Mouse (Mus musculus): ENCODE data around the gene Togaram2. TPM values are rescaled to one million over a fixed set of nuclear protein-coding genes. Genes with fewer than 3 reads are reported as not detected.

The Togaram2 gene
- total RNA-seq, 1 experiment from 2014 or later, result not detected

DNA sequence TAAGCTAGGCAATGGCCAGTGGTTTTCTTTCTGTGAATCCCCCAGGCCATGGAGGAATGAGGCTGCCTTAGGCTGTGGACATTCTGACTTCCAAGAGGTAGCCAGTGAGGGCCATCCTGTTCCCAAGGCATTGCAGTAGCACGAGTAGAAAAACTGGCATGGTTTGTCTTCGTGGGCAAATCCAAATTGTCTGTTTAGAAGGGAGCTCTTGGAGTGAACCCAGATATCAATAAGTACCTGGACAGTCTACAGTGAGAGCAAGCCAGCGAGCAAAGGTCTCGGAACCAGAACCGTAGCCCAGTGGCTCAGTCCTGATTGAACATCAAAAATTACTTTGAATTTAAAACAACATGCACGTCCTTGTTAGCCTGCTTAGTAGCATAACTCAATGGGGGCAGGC, 10.2 kb downstream of the Togaram2 start:
- no peak for DNase-seq

DNA sequence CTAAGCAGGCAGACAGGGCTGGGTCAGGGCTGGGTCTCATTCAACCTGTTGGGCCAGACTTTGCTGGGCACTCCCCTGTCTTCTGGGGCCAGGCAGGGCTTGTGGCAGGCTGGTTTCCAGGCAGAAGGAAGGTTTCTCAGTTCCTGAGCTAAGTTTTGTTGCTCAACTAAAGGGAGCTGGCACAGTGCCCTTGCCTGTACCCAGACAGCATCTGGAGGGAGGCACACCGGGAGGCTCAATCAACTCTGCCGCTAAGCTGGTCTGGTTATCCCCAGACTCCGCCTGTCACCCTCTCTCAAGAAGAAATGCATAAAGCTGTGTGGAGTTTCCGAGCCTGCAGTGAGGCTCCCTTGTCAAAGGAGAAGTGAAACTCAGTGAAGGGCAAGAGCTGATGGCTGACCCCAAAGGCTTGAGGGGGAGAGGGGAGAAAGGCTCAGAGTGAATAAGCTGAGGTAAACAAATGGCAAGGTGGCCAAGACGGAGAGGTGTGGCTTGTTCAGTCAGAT, 11.1 kb downstream of the Togaram2 start:
- peak; percentile 39 for DNase-seq

DNA sequence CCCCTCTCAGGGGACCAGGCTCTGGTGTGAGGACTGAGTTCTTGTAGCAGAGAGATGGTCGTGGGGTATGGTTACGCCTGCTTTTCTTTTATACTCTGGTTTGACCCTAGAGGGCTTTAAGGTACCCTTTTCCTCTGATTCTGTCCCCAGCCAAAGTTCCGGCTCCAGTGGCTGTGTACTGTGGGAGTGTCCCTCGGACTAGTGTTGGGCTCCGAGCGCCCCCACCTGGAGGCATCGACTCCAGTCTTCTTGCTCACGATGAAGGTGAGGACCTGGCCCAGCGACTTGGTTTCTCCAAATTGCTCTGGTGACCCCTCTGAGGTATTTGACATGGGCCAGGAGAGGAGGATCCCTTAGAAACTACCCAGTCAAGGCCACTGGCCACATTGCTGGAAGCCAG, 14.4 kb downstream of the Togaram2 start:
- no peak for DNase-seq

DNA sequence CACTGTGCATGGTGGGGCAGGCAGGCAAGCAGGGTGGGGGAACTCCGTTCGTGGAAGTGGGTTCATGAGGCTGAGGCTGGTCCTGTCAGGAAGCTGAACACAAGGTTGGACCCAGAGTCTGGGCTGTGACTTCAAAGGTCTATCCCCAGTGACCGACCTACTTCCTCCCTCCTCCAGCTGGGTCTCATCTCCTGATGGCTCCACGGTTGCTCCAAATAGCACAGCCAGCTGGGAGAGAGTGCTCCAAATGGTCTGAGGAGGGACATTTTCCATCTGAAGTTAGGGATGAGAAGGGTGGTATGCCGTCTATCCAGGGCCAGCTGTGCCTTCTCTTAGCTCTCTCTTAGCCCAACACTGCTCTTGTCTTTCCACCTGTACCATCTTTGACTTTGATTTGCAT, 16.8 kb downstream of the Togaram2 start:
- no peak for DNase-seq

DNA sequence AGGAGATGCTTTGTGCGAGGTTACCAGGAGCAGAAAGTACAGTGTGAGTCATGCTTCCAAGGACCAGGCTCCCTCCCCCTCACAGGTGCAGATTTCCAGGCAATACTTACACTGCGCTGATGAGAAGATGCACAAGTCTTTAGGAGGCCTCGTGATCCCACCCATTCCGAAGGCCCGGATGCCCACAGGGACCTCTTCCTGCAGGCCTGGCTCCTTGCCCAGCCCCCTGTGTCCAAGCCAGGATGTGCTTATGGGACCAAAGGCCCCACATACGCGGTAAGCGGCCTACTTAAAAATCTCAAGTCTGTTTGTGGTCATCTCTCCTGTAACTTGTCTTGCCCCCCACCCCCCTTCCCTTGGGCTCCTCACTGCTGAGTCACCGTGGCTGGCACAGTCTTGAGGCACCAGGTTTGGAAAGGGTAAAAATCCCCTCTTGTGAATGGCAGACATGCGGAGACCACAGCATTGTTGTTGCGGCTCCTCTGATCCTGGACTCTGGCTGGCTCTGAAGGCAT, 18.4 kb downstream of the Togaram2 start:
- DNase-seq, result no peak

DNA sequence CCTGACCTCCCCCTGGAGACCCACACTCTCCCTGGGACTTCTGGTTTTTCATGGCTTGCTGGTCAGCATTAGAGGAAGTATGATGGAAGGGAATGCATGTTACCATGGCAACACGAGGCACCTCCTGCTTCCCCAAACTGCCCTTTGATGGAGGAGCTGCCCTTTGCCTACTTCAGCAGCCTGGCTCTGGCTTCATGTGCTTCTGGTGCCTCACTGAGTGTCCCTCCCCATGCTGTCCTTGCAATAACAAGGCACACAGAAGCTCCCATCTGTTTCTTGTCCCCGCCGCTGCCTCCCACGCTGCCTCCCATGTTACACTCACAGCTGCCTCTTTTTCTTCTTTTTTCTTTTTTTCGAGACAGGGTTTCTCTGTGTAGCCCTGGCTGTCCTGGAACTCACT, 20.3 kb downstream of the Togaram2 start:
- no peak for DNase-seq

DNA sequence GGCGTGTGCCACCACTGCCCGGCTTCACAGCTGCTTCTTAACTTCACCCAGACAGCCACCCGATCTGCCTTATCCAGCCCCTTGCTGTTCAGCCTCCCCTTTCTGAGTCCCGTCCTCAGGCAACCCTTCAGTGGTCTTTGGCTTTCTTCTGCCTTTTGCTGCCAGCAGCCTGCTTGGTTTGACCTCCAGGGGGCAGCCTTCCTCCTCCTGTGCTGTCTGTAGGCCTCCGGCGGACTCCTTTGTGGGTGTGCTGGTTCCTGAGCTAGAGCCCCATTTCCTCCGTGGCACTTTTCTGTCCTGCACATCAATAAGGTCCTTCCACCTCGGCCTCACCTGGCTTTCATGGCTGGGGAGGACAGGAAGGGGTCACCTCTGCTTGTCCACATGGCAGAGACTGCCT, 20.7 kb downstream of the Togaram2 start:
- no peak for DNase-seq

DNA sequence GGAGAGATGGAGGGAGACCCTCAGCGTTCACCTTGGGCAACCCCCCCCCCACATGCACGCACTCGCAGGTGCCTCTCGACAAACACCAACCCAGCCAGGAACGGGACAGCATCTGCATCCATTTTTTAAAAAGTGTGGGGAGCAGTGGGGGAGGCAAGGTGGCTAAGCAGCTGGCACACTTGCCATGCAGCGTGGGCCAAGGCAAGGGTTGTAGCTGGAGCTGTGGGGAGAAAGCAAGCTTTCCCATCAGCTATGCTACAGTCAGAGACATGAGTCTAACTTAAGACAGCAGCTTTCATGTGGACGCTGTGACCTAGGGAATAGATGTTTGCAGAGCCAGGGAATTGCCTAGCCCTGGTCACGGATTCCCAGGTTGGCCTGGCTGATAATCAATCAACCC, 22.1 kb downstream of the Togaram2 start:
- DNase-seq, result no peak

DNA sequence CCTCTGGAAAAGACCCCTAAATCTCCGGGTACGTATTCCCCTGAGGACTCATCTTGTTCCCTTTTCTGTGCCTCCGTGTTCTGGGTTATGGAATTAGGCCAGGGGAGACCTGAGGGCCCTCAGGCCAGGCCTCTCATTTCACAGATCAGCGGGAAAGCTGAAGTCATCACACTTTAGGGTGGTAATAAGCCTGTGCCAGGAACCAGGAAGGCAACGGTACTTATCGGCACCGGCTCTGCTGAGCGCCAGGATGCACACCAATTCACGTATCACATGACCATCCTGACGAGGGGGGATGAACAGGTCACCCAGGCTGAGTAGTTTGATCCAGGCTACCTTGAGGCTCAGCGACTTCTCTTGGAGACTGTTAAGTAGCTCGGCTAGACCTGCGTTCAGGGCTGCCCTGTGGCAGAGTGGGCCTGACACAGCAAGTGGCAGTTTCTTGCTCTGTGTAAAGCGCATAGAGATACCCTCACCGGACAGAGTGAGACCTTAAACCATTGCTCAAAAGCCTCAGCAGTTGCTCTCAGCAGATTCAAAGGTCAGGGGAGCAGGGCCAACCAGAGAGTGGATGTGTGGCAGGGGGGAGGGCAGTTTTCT, 22.8 kb downstream of the Togaram2 start:
- DNase-seq, result no peak

DNA sequence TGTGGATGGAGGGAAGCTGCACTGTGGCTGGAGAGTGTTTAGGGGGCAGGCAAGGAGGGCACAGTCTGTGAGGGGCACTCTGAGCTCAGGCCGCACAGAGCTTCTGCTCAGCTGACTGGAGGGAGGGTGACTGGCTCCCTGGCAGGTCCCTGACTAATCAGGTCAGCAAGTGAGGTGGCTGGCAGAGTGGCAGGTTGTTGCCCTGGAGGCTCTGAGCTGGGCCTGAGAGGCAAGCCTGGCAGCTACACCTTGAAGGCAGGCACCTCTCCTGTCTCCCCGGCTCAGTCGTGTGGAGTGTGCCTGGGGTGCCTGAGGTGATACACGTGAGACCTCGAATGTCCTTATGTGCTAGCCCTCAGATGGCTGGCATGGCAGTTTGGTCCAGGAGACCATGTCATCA, 23.3 kb downstream of the Togaram2 start:
- DNase-seq, result no peak

DNA sequence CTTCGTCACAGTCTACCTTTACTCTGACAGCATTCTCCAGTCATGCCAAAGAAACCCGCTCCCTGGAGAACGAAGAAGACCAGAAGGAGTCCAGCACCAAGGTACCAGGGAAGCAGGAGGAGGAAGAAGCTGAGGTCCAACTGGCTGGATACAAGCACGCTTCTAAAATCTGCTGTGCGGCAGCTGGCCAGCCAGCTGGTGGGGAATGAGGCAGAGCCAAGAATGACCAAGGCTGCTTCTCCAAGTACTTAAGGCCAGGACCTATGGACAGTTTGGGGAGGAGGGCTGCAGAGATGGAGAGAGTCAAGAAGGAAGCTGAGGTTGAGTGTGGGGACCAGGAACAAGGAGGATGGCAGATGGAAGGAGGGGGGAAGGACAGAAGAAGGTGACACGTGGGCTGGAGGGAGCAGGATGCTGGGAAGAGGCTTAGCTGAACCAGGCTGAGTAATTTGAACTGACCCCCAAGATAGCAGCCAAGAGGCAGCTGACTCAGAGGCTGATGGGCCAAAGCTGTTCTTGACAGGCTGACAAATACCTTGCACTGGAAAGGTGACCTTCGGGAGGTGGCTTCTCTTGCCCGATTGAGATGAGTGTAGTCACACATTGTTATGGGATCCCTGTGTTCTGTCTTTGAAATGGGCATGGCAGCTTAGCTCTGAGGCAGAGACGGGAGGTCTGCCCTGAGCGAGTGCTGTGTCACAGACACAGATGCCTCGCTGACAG, 25.0 kb downstream of the Togaram2 start:
- DNase-seq, result peak; percentile 51

DNA sequence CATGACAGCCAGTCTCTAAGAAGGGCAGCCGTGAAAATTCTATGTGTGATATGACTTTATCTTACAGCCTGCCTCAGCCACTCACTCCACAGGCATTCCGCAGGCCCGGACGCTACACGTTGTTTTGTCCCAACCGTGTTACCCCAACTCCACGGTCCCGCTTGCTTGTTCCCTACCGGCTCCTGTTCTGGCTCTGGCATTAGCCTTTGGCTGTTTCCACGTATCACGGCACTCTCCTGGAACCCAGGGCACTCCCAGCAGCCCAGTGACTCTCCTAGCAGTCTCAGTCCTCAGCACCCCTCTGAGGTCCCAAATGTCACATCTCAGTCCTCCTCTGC, 25.5 kb downstream of the Togaram2 start:
- no peak for DNase-seq

DNA sequence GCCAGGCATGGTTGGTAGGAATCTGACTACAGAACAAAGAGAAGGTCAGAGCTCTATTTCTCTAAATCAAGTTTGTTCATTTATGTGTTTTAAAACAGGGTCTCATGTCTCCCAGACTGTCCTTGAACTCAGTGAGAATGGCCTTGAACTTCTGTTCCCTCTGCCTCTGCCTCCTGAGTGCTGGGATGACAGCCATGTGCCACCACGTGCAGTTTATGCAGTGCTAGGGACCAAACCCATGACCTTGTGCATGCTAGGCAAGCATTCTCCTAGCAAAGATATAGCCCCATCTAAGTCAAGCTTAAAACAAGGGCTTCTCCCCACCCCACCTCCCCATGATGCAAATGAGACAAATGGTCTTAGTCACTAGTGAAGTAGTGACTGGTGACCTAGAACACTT, 32.1 kb downstream of the Togaram2 start:
- DNase-seq, result no peak

DNA sequence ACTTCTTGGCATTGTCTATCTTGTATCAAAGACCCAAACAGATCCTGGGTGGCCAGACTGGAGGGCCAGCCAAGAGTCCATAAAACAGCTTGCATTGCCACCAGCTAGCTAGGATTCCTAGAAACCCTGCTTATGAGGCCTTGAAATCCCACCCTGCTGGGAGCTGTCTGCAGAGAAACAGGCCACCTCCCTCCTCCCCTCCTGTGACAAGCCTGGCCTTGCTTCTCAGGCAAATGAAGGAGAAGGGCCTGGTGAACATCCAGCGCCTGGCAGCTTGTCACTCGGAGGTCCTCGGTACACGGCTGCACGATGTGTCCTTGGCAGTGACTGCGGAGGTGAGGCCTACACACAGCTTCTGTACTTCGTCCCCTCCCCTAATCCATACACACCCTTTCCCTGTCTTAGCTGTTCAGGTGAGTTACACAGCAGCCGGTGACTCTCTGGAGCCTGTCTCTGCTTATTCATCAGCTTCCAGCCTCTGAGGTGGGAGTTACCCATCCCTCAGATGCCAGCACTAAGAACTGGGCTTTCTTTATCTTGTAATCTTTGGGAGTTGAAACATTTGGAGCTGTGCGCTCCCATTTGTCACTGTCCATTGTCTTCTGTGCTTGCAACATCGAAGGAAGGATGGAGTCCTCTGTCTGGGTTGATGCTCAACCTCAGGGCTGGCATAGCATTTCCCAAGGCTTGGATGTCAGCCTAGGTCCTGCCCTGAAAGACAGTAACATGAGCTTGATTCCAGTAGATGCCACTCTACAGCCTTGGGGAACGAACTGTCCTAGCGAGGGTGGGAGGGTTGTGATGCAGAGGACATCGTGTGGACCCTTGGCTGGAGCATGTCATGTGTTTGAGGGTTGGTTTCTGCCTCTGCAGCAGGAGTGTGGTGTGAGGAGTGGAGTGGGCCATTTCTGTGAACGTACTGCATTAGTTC, 32.8 kb downstream of the Togaram2 start:
- no peak for DNase-seq

DNA sequence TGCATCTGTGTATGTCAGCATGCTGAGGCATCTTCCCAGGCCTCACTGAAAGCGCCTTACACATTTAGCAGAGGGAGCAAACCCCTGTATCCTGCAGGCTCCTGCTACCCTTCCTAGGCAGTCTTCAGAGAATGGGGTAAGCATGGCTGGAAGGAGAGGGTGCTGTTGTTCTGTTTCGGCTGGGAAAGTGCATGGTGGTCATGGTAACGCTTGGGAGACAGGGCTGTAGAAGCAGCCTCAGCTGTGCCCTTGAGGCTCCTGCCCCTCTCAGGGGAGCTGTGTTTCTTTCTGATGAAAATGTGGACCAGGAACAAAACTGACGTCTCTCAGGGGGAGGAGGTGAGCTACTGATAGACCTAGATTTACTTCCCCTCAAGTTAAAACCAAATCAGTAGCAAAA, 34.7 kb downstream of the Togaram2 start:
- DNase-seq, result no peak

DNA sequence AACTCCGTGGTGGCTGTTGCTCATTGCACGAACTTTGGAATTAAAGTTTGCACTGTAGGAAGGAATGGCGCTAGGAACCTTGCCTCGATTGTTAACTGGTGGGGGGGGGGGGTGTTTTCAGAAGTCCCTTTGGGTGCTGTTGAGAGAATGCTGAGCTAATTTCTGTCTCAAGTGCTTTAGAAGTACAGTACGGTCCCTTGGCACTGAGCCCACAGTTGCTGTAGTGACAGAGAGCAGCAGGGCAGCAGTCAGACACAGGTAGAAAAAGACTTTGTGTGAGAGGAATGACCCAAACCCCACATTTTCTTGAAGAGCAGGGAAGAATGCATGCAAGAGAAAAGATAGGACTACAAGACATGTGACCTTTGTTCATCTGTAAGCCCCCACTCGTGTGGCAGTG, 39.2 kb downstream of the Togaram2 start:
- peak; percentile 53 for DNase-seq

DNA sequence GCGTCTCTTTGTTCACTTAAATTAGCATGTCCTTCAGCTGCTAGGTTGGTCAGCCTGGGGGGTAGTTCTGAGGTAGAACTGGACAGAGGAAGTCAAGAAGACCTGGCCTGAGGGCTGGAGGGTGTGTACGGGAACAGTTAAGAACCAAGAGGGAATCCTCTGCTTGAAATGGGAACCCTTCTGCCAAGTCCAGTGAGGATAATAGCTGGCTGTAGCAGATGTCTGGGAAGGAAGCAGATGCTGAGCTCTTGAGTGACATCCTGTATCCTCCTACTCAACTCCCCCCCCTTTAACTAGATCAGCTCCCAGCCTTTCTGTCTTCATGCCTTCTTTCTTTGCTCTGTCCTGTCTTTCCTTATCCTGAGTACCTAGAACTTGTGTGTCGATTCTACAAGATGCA, 42.0 kb downstream of the Togaram2 start:
- DNase-seq, result no peak

DNA sequence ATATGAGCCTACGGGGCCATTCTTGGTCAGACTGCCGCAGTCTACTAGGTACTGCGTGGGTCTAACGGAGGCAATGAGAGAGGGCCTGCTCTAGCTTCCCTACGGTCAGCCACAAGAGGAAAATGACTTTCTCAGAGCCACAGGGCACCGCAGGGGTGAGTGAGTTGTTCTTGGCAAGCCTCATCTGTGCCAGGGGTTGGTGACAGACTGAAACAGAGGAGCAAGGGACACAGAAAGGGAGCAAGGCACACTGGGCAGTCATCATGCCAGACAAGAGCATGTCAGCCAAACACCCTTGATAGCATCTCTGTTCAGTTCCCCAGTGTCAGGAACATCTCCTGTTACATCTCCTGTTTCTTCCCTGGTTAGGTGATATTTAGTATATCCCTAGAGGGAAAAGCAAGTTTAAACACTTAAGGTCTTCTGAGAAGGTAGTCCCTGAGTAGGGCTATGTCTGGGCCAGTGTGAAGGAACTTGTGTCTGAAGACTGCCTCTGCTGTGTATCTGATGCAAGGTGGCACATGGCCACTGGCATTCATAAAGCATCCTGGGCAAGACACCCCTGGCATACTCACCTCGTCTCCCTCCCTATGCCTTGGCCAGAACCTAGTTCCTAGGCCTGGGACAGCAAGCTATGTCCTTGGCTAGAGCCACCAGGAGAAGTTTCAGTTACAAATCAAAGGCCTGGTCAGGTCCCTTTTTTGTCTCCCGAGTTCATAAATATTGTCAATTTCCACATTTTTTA, 45.0 kb downstream of the Togaram2 start:
- DNase-seq, result no peak

DNA sequence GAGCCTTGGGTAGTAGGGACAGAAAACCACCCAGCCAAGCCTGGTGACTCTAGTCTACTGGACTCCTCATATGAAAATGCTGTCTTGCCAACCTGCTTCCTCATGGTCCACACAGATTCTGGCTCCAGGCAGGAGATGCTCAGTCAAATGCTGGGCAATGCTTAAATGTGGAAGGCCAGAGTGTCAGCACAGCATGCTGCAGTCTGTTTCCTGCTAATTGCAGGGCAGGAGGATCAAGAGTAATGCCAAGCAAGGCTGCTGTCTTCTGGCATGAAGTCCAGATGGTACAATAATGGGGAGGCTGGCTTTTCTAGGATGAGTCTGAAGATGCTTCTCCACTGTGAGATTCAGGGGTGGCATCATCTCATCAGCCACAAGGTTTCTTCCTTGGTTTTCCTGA, 47.4 kb downstream of the Togaram2 start:
- DNase-seq, result no peak

DNA sequence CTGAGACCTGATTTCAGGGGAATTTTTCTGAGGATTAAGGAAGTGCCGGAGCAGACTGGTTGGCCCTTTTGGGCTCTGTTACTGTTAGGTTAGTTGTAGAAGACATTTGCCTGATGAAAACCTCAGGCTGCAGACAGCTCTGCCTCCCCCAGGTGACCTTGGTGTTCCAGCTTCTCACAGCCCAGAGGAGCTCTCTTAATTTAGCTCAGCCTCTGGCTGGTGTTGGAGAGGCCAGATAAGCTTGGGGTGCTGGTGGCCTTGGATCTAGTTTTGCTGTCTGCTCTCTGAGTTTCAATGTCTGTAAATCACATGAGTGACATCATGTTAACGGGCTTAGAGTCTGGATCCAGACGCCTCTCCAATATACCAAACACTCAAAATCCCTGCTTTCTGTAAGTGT, 48.0 kb downstream of the Togaram2 start:
- DNase-seq, result peak; percentile 51

DNA sequence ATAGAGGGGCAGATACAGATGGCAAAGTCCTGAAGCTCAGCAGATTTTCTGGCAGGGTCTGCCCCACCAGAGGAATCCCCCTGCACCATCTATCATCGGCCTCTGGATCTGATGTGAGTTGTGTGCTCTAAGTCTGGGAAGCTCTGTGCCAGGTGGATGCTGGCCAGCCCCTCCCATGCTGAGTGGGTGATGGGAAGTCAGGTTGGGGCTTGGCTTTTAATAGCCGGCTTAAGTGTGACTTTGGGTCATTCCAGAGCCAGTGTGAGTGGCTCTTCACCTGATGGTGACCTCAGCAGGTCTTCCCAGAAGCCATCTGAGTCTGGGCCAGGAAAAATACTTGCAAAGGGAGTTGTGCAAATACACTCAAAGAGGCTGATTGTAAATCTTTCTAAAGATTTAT, 57.6 kb downstream of the Togaram2 start:
- no peak for DNase-seq

DNA sequence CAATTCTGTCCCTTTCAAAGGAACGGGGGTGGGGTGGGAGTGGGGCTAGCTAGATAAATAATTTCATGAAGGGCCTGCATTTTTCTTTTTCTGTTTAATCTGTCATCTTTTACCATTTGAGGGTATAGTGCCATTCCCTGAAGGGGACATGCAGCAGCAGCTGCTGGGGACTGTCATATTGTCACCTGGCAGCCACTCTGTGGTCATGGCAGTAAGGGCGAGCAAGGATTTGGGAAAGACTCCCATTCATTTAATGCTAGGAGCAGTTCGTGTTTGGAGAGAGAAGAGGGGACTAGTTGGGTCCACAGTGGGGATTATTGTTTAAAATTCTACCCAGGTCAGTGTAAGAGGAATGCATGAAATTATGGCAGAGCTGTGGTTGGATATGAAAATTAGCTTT, 63.4 kb downstream of the Togaram2 start:
- DNase-seq, result no peak
